Mouse (Mus musculus): ENCODE measurements at regions not wholly inside any gene's neighbourhood (a gene's known extent, or its start where the extent isn't known, plus 50 kb on each side); places are given as distances from the start of the nearest gene placed in this dataset.

DNA sequence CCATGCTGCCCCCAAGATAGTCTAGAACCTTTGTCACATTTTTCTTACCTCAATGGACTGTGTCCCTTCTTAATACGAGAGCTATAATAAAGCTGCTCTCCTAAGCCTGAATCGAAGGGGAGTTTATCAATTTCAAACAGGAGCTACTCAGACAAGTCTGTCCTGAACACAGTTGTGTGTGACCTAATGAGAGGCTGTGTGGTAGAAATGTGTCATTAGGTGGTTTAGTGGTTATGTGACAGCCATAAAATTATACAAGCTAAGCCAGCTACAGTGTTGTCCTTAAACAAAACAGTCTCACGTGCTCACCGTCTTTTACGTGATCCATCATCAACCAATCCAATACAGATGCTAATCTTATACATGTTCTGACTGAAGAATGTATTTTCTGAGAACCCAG, 114.5 kb upstream of the Jun start:
- Histone ChIP-seq H3K4me3 (ENCODE audit: low read depth, low read length) (no peak overlapping the region), H3K9ac (ENCODE audit: low read depth, low read length) (no peak overlapping the region), H3K27me3 (ENCODE audit: control insufficient read depth, insufficient read depth, low read length) (no peaks in the 10 kb centered on the region), H3K36me3 (ENCODE audit: control insufficient read depth, insufficient read depth, low read length) (no peaks in the 10 kb centered on the region), H3K27ac (ENCODE audit: low read depth, low read length) (no peak overlapping the region), H3K4me2 (replicated peaks; ENCODE audit: low read depth, low read length) (no peak overlapping the region), H3K9me3 (ENCODE audit: control insufficient read depth, low read length) (no peaks in the 10 kb centered on the region), H3K4me1 (replicated peaks; ENCODE audit: control insufficient read depth, insufficient read depth, low read length) (no peaks in the 10 kb centered on the region)
- 89% methylated on average over 5 of the region's 5 CpGs for WGBS
- DNase-seq (ENCODE audit: low spot score) (no peak), ATAC-seq (ENCODE audit: low FRiP score) (no peak)

DNA sequence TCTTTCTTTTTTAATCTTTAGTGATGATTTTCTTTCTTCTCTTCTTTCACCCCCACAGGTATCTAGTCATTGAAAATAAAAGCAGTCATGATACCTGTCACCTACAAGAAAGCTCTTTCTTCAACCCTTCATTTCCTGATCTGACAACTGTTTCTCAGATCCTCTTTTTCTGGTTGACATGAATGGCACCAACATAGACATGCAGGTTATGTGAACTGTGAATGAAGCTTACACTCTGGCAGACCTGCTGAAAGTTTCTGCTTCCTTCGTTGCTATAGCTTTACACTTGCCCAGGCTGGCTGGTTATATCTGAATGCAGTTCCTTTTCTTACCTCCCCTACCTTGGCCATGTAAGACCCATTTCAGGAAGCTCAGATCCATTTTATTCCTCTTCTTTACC, 115.2 kb upstream of the Jun start:
- H3K27ac ChIP-seq (ENCODE audit: low read depth, low read length), result no peak overlapping the region
- H3K4me1 ChIP-seq (replicated peaks; ENCODE audit: control insufficient read depth, insufficient read depth, low read length), result no peaks in the 10 kb centered on the region
- H3K9ac ChIP-seq (ENCODE audit: low read depth, low read length), result no peak overlapping the region
- H3K27me3 ChIP-seq (ENCODE audit: control insufficient read depth, insufficient read depth, low read length), result no peaks in the 10 kb centered on the region
- 88% methylated on average over 1 of the region's 1 CpGs for WGBS
- H3K4me2 ChIP-seq (replicated peaks; ENCODE audit: low read depth, low read length), result no peak overlapping the region
- no peak overlapping the region for H3K4me3 ChIP-seq (ENCODE audit: low read depth, low read length)
- no peaks in the 10 kb centered on the region for H3K9me3 ChIP-seq (ENCODE audit: control insufficient read depth, low read length)
- no peaks in the 10 kb centered on the region for H3K36me3 ChIP-seq (ENCODE audit: control insufficient read depth, insufficient read depth, low read length)
- ATAC-seq (ENCODE audit: low FRiP score), result no peak
- no peak for DNase-seq (ENCODE audit: low spot score)

DNA sequence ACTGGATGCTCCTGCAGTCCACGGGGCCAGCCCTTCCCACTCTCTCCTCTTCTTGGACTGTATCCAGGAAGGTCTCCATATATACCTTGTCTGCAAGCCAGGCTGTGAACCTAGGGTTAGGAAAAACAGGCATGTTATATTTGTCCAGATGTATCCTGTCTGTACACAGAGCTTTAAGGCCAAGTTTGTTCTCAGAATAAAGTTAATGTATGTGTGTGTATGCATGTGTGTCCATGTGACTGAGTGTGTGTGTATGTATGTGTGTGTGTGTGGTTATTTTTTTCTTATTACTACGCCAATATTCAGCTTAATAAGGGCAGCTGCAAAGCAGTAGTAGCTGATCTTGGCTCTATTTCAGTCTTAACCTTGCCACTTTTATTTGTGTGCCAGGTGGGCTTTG, 117.7 kb upstream of the Jun start:
- H3K27me3 ChIP-seq (ENCODE audit: control insufficient read depth, insufficient read depth, low read length), result no peaks in the 10 kb centered on the region
- ATAC-seq (ENCODE audit: low FRiP score) (no peak), DNase-seq (ENCODE audit: low spot score) (no peak)
- no peak overlapping the region for H3K4me2 ChIP-seq (replicated peaks; ENCODE audit: low read depth, low read length)
- no peak overlapping the region for H3K27ac ChIP-seq (ENCODE audit: low read depth, low read length)
- WGBS, result 81% methylated on average over 2 of the region's 2 CpGs
- H3K9me3 ChIP-seq (ENCODE audit: control insufficient read depth, low read length), result no peaks in the 10 kb centered on the region
- no peak overlapping the region for H3K4me3 ChIP-seq (ENCODE audit: low read depth, low read length)
- H3K36me3 ChIP-seq (ENCODE audit: control insufficient read depth, insufficient read depth, low read length), result no peaks in the 10 kb centered on the region
- no peak overlapping the region for H3K9ac ChIP-seq (ENCODE audit: low read depth, low read length)
- no peaks in the 10 kb centered on the region for H3K4me1 ChIP-seq (replicated peaks; ENCODE audit: control insufficient read depth, insufficient read depth, low read length)

DNA sequence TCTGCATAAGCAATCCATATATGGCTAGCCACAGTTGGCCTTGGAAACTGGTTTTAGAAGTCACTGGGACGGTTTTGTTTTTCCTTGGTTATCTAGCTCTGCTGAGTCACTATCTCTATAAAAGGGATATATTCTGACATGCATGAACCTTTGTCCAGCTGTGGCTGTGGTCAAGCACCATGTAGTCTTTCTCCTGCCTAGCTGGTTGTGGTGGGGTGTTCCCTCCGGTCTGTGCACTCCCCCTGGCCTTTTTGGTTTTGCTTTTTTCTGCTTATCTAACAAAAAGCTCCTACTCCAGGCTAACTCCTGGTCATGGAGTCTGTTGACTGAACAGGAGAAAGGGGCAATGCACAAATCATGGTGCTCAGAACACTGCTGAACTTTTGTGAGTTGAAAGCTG, 125.7 kb upstream of the Jun start:
- no peaks in the 10 kb centered on the region for H3K36me3 ChIP-seq (ENCODE audit: control insufficient read depth, insufficient read depth, low read length)
- H3K4me3 ChIP-seq (ENCODE audit: low read depth, low read length), result no peak overlapping the region
- no peak overlapping the region for H3K27ac ChIP-seq (ENCODE audit: low read depth, low read length)
- H3K4me2 ChIP-seq (replicated peaks; ENCODE audit: low read depth, low read length), result no peak overlapping the region
- H3K9me3 ChIP-seq (ENCODE audit: control insufficient read depth, low read length), result no peaks in the 10 kb centered on the region
- no peaks in the 10 kb centered on the region for H3K4me1 ChIP-seq (replicated peaks; ENCODE audit: control insufficient read depth, insufficient read depth, low read length)
- ATAC-seq (ENCODE audit: low FRiP score), result no peak
- 91% methylated on average over 2 of the region's 2 CpGs for WGBS
- no peak for DNase-seq (ENCODE audit: low spot score)
- H3K27me3 ChIP-seq (ENCODE audit: control insufficient read depth, insufficient read depth, low read length), result no peaks in the 10 kb centered on the region
- H3K9ac ChIP-seq (ENCODE audit: low read depth, low read length), result no peak overlapping the region

DNA sequence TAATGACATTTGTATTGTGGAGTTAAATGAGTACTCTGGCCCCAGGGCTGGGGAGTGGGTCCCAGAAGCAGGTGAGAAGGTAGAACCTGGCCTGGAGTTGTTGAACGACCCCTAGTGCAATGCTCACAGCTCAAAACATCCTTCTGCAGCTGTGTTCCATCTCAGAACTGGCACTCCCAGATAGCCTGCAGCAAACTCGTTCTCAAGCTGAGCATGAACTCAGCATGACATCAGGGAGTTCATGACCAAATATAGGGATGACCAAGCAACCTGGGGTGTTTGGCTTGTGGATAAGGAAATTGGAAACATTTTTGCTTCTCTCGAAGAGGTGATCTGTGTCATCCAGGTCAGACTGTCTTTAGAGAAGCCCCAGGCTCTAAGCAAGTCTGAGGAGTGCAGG, 126.4 kb upstream of the Jun start:
- ATAC-seq (ENCODE audit: low FRiP score), result no peak
- H3K27me3 ChIP-seq (ENCODE audit: control insufficient read depth, insufficient read depth, low read length), result no peaks in the 10 kb centered on the region
- DNase-seq (ENCODE audit: low spot score), result no peak
- no peak overlapping the region for H3K4me3 ChIP-seq (ENCODE audit: low read depth, low read length)
- 64% methylated on average over 3 of the region's 3 CpGs for WGBS
- H3K9me3 ChIP-seq (ENCODE audit: control insufficient read depth, low read length), result no peaks in the 10 kb centered on the region
- no peak overlapping the region for H3K27ac ChIP-seq (ENCODE audit: low read depth, low read length)
- H3K36me3 ChIP-seq (ENCODE audit: control insufficient read depth, insufficient read depth, low read length), result no peaks in the 10 kb centered on the region
- H3K4me1 ChIP-seq (replicated peaks; ENCODE audit: control insufficient read depth, insufficient read depth, low read length), result no peaks in the 10 kb centered on the region
- no peak overlapping the region for H3K9ac ChIP-seq (ENCODE audit: low read depth, low read length)
- H3K4me2 ChIP-seq (replicated peaks; ENCODE audit: low read depth, low read length), result no peak overlapping the region

DNA sequence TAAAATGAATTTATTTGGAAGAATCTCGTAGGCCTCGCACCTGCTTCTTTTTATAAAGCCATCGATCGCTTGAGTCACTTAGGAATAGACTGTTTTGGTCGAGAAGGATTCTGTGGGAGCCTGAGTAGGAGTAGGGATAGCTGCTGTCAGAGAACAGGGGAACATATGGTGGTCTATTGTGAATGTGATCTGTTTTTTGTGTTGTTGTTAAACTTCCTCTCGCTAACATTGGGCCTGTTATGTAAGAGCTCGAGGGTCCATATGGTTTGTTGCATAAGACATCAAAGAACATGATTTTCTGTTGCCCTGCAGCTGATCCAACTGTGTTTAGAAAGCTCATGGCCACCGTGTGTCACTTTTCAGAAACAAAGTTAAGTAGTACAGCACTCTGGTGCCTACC, 126.9 kb upstream of the Jun start:
- Histone ChIP-seq H3K4me1 (replicated peaks; ENCODE audit: control insufficient read depth, insufficient read depth, low read length) (no peaks in the 10 kb centered on the region), H3K27ac (ENCODE audit: low read depth, low read length) (no peak overlapping the region), H3K4me2 (replicated peaks; ENCODE audit: low read depth, low read length) (no peak overlapping the region), H3K4me3 (ENCODE audit: low read depth, low read length) (no peak overlapping the region), H3K9ac (ENCODE audit: low read depth, low read length) (no peak overlapping the region), H3K36me3 (ENCODE audit: control insufficient read depth, insufficient read depth, low read length) (no peaks in the 10 kb centered on the region), H3K27me3 (ENCODE audit: control insufficient read depth, insufficient read depth, low read length) (no peaks in the 10 kb centered on the region), H3K9me3 (ENCODE audit: control insufficient read depth, low read length) (no peaks in the 10 kb centered on the region)
- WGBS, result 71% methylated on average over 8 of the region's 8 CpGs
- DNase-seq (ENCODE audit: low spot score), result no peak
- no peak for ATAC-seq (ENCODE audit: low FRiP score)

DNA sequence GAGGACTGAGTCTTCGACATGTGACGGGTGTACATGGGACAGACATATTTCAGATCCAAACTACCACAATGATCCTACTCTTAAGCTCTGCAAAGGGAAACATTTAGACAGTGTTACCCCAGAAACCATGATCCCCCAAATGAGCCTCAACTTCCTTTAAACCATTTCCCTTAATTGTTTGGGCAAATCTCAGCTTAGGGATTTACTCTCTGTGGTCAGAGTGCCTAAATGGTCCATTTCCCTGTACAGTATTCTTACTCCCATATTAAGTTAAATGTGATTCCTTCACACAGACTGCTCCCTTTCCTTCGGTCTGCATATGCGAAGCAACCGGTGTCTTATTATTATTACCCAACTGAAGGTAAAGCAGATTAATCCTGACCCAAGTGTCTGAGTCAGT, 128.4 kb upstream of the Jun start:
- Histone ChIP-seq H3K4me1 (replicated peaks; ENCODE audit: control insufficient read depth, insufficient read depth, low read length) (no peaks in the 10 kb centered on the region), H3K9me3 (ENCODE audit: control insufficient read depth, low read length) (no peaks in the 10 kb centered on the region), H3K27ac (ENCODE audit: low read depth, low read length) (no peak overlapping the region), H3K9ac (ENCODE audit: low read depth, low read length) (no peak overlapping the region), H3K36me3 (ENCODE audit: control insufficient read depth, insufficient read depth, low read length) (no peaks in the 10 kb centered on the region), H3K27me3 (ENCODE audit: control insufficient read depth, insufficient read depth, low read length) (no peaks in the 10 kb centered on the region), H3K4me3 (ENCODE audit: low read depth, low read length) (no peak overlapping the region), H3K4me2 (replicated peaks; ENCODE audit: low read depth, low read length) (no peak overlapping the region)
- DNase-seq (ENCODE audit: low spot score) (no peak), ATAC-seq (ENCODE audit: low FRiP score) (no peak)
- WGBS, result 92% methylated on average over 5 of the region's 5 CpGs

DNA sequence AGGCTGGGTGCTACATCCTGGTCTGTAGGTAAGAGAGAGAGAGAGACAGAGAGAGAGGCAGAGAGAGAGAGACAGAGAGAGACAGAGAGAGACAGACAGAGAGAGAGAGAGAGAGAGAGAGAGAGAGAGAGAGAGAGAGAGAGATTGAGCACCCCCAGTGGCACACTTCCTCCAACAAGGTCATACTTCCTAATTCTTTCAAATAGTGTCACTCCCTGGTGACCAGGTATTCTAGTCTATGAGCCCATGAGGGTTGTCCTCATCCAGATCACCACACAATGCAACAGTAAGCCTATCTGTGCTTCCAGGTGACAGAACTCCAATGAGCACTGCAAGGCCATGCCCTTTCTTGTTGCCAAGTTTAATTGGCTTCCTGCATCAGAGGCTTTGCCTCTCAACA, 129.0 kb upstream of the Jun start:
- ATAC-seq (ENCODE audit: low FRiP score) (no peak), DNase-seq (ENCODE audit: low spot score) (no peak)
- Histone ChIP-seq H3K4me1 (replicated peaks; ENCODE audit: control insufficient read depth, insufficient read depth, low read length) (no peaks in the 10 kb centered on the region), H3K27me3 (ENCODE audit: control insufficient read depth, insufficient read depth, low read length) (no peaks in the 10 kb centered on the region), H3K27ac (ENCODE audit: low read depth, low read length) (no peak overlapping the region), H3K36me3 (ENCODE audit: control insufficient read depth, insufficient read depth, low read length) (no peaks in the 10 kb centered on the region), H3K4me2 (replicated peaks; ENCODE audit: low read depth, low read length) (no peak overlapping the region), H3K9me3 (ENCODE audit: control insufficient read depth, low read length) (no peaks in the 10 kb centered on the region), H3K9ac (ENCODE audit: low read depth, low read length) (no peak overlapping the region), H3K4me3 (ENCODE audit: low read depth, low read length) (no peak overlapping the region)

DNA sequence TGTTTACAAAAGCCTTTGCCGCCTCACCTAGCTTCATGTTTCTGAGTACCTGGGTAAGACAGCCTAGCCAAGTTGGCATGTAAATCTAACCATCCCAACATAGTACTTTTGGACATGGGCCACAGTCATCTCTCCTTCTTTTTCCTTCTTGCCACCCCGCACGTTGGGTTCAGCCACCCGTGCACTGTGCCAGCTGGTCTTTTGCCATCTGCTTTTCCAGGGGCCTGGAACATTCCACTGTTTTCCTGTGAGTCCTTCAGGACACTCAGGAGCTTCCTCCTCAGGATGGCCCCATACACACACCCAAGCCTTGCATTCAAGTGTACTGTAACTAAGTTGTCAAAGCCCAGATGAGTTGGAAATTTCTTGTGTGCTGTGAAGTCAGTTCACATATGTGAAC, 132.2 kb upstream of the Jun start:
- H3K27me3 ChIP-seq (ENCODE audit: control insufficient read depth, insufficient read depth, low read length), result no peaks in the 10 kb centered on the region
- H3K27ac ChIP-seq (ENCODE audit: low read depth, low read length), result no peak overlapping the region
- no peaks in the 10 kb centered on the region for H3K9me3 ChIP-seq (ENCODE audit: control insufficient read depth, low read length)
- H3K4me3 ChIP-seq (ENCODE audit: low read depth, low read length), result no peak overlapping the region
- no peak overlapping the region for H3K4me2 ChIP-seq (replicated peaks; ENCODE audit: low read depth, low read length)
- DNase-seq (ENCODE audit: low spot score) (no peak), ATAC-seq (ENCODE audit: low FRiP score) (no peak)
- H3K9ac ChIP-seq (ENCODE audit: low read depth, low read length), result no peak overlapping the region
- H3K36me3 ChIP-seq (ENCODE audit: control insufficient read depth, insufficient read depth, low read length), result no peaks in the 10 kb centered on the region
- no peaks in the 10 kb centered on the region for H3K4me1 ChIP-seq (replicated peaks; ENCODE audit: control insufficient read depth, insufficient read depth, low read length)
- 92% methylated on average over 4 of the region's 4 CpGs for WGBS
